Mouse (Mus musculus) kidney, embryonic 16.5 days (tissue): ENCODE measurements around the gene Aldh3b3. TPM values are rescaled to one million over a fixed set of nuclear protein-coding genes. Genes with fewer than 3 reads are reported as not detected.

ENCODE experiments used
- ATAC-seq: fragments of 200-750 bp; cut with Nextera tagmentation; 2 replicates; pipeline ENCODE4 v1.8.0; 2017; ENCODE audit warnings: moderate TSS enrichment; ENCODE audit not compliant: low FRiP score, low TSS enrichment
- H3K27ac ChIP-seq: fragments of 300-500 bp; sonication (generic); 2 replicates; pipeline ENCODE4 v1.5.1; 2014; ENCODE audit warnings: low read length
- H3K27me3 ChIP-seq: fragments of 300-500 bp; sonication (generic); 2 replicates; pipeline ENCODE4 v1.6.1; 2014; ENCODE audit warnings: low read length, control low read depth, mixed read lengths; ENCODE audit not compliant: insufficient read depth
- H3K36me3 ChIP-seq: fragments of 300-500 bp; sonication (generic); 2 replicates; pipeline ENCODE4 v1.6.1; 2014; ENCODE audit warnings: low read length, control low read depth, mixed read lengths; ENCODE audit not compliant: insufficient read depth
- H3K4me1 ChIP-seq: fragments of 300-500 bp; sonication (generic); 2 replicates; pipeline ENCODE4 v1.6.1; 2014; ENCODE audit warnings: low read length, control low read depth, mixed read lengths; ENCODE audit not compliant: insufficient read depth
- H3K4me2 ChIP-seq: fragments of 300-500 bp; sonication (generic); replicated peaks from 2 replicates; pipeline ENCODE4 v1.6.1; 2014; ENCODE audit warnings: low read depth, low read length
- H3K4me3 ChIP-seq: fragments of 300-500 bp; sonication (generic); 2 replicates; pipeline ENCODE4 v1.5.1; 2014; ENCODE audit warnings: mild to moderate bottlenecking, low read length
- H3K9ac ChIP-seq: fragments of 300-500 bp; sonication (generic); replicated peaks from 2 replicates; pipeline ENCODE4 v1.6.1; 2014; ENCODE audit warnings: low read length
- H3K9me3 ChIP-seq: fragments of 300-500 bp; sonication (generic); 2 replicates; pipeline ENCODE4 v1.6.1; 2016; ENCODE audit warnings: low read length, control low read depth
- WGBS: fragments of 180-500 bp; shearing (Covaris S2); extraction: QIAGEN DNeasy Blood & Tissue Kit; methylation state at CpG from one replicate; pipeline ENCODE4 v1.1.7; 2014; 5-methylcytosine and 5-hydroxymethylcytosine counted together
- polyA plus RNA-seq: library from polyadenylated mRNA; unstranded; fragments of >200 nt; fragmentation: Nextera tagmentation; extraction: Ambion mirVana; gene quantifications from 2 replicates; pipeline ENCODE4 v1.2.1, GENCODE M21; 2015

Gene Aldh3b3
- polyA plus RNA-seq, 1 experiment from 2014 or later = not detected

- Histone ChIP-seq H3K27me3 (no peaks in the 10 kb centered on the region), H3K9me3 (no peaks in the 10 kb centered on the region), H3K4me2 (no peak overlapping the region), H3K4me3 (no peak overlapping the region), H3K27ac (no peak overlapping the region), H3K4me1 (no peaks in the 10 kb centered on the region), H3K36me3 (no peaks in the 10 kb centered on the region), H3K9ac (no peak overlapping the region)
- WGBS = 35% methylated on average over 18 of the region's 18 CpGs
- peak; percentile 90 for ATAC-seq
Measured at GRCm38 (mm10) chr19:4018743-4019583, 60.5 kb downstream of the Aldh3b3 start.

Other genes starting within 250 kb of the Aldh3b3 start
- gene Kmt5b, start 191.2 kb upstream of the Aldh3b3 start, polyA plus RNA-seq = 28.1 and 30.6 TPM in 2 replicates
- 58.0 and 65.6 TPM in 2 replicates for gene Chka, start 106.9 kb upstream of the Aldh3b3 start, polyA plus RNA-seq
- 56.1 and 62.7 TPM in 2 replicates for gene Tcirg1, start 51.5 kb upstream of the Aldh3b3 start, polyA plus RNA-seq
- 365 and 401 TPM in 2 replicates for gene Ndufs8, start 45.9 kb upstream of the Aldh3b3 start, polyA plus RNA-seq
- gene Aldh3b1, start 28.8 kb upstream of the Aldh3b3 start, polyA plus RNA-seq = 3.9 and 5.1 TPM in 2 replicates
- gene Unc93b1, start 23.5 kb upstream of the Aldh3b3 start, polyA plus RNA-seq = 19.4 and 23.1 TPM in 2 replicates
- 3.7 and 5.1 TPM in 2 replicates for gene Aldh3b2, start 13.7 kb downstream of the Aldh3b3 start, polyA plus RNA-seq
- 44.8 and 47.5 TPM in 2 replicates for gene Acy3, start 27.9 kb downstream of the Aldh3b3 start, polyA plus RNA-seq
- gene Tbx10, start 34.1 kb downstream of the Aldh3b3 start, polyA plus RNA-seq = 1.5 TPM in 2 replicates
- gene Nudt8, start 41.9 kb downstream of the Aldh3b3 start, polyA plus RNA-seq = 36.2 and 39.8 TPM in 2 replicates
- gene Gm49405, start 42.0 kb downstream of the Aldh3b3 start, polyA plus RNA-seq = 3.9 and 5.2 TPM in 2 replicates
- gene Doc2g, start 44.7 kb downstream of the Aldh3b3 start, polyA plus RNA-seq = 5.3 and 6.1 TPM in 2 replicates
- gene Ndufv1, start 54.2 kb downstream of the Aldh3b3 start, polyA plus RNA-seq = 261 and 285 TPM in 2 replicates
- 526 and 535 TPM in 2 replicates for gene Gstp1, start 79.3 kb downstream of the Aldh3b3 start, polyA plus RNA-seq
- 2.5 and 9.6 TPM in 2 replicates for gene Gstp2, start 87.4 kb downstream of the Aldh3b3 start, polyA plus RNA-seq
- gene Gstp3, start 100.9 kb downstream of the Aldh3b3 start, polyA plus RNA-seq = 0.36 and 0.49 TPM in 2 replicates
- 0.21 and 0.96 TPM in 2 replicates for gene Cabp2, start 122.9 kb downstream of the Aldh3b3 start, polyA plus RNA-seq
- 135 and 138 TPM in 2 replicates for gene Cdk2ap2, start 138.5 kb downstream of the Aldh3b3 start, polyA plus RNA-seq
- gene Pitpnm1, start 141.4 kb downstream of the Aldh3b3 start, polyA plus RNA-seq = 20.0 and 22.2 TPM in 2 replicates
- gene Aip, start 167.2 kb downstream of the Aldh3b3 start, polyA plus RNA-seq = 115 and 120 TPM in 2 replicates
- not detected in 2 replicates for gene Gpr152, start 181.1 kb downstream of the Aldh3b3 start, polyA plus RNA-seq
- 0.14 and 0.21 TPM in 2 replicates for gene Cabp4, start 185.4 kb downstream of the Aldh3b3 start, polyA plus RNA-seq
- gene Coro1b, start 190.0 kb downstream of the Aldh3b3 start, polyA plus RNA-seq = 201 and 218 TPM in 2 replicates
- 0.49 and 1.1 TPM in 2 replicates for gene Ptprcap, start 195.0 kb downstream of the Aldh3b3 start, polyA plus RNA-seq
- gene Rps6kb2, start 204.7 kb downstream of the Aldh3b3 start, polyA plus RNA-seq = 62.9 and 63.7 TPM in 2 replicates
- gene Carns1, start 216.8 kb downstream of the Aldh3b3 start, polyA plus RNA-seq = 2.9 and 3.3 TPM in 2 replicates
- gene Tbc1d10c, start 232.6 kb downstream of the Aldh3b3 start, polyA plus RNA-seq = 2.5 and 3.1 TPM in 2 replicates
- 1,050 and 1,120 TPM in 2 replicates for gene Ppp1ca, start 233.4 kb downstream of the Aldh3b3 start, polyA plus RNA-seq
- gene Rad9a, start 243.0 kb downstream of the Aldh3b3 start, polyA plus RNA-seq = 39.4 and 39.9 TPM in 2 replicates